Mouse (Mus musculus) kidney, postnatal 0 days (tissue): ENCODE results near the gene Gabra4. TPM values are rescaled to one million over a fixed set of nuclear protein-coding genes. Genes with fewer than 3 reads are reported as not detected.

ENCODE experiments used
- ATAC-seq: fragments of 200-750 bp; cut with Nextera tagmentation; replicated peaks from 2 replicates; pipeline ENCODE4 v1.8.0; 2017; ENCODE audit warnings: low read depth, moderate number of reproducible peaks, moderate TSS enrichment, moderate library complexity; ENCODE audit not compliant: low FRiP score
- DNase-seq: peaks from one replicate; pipeline ENCODE4 v3.0.0-alpha.2; 2016; ENCODE audit warnings: low spot score
- H3K27ac ChIP-seq: fragments of 300-500 bp; sonication (generic); 2 replicates; pipeline ENCODE4 v1.5.1; 2014; ENCODE audit warnings: mild to moderate bottlenecking
- H3K27me3 ChIP-seq: fragments of 300-500 bp; sonication (generic); 2 replicates; pipeline ENCODE4 v1.6.1; 2014; ENCODE audit warnings: low read length, mixed read lengths; ENCODE audit not compliant: insufficient read depth
- H3K36me3 ChIP-seq: fragments of 300-500 bp; sonication (generic); 2 replicates; pipeline ENCODE4 v1.6.1; 2014; ENCODE audit warnings: low read length, mixed read lengths; ENCODE audit not compliant: insufficient read depth
- H3K4me1 ChIP-seq: fragments of 300-500 bp; sonication (generic); replicated peaks from 2 replicates; pipeline ENCODE4 v1.6.1; 2014; ENCODE audit warnings: antibody characterized with exemption, low read length, mixed read lengths; ENCODE audit not compliant: insufficient read depth
- H3K4me2 ChIP-seq: fragments of 300-500 bp; sonication (generic); 2 replicates; pipeline ENCODE4 v1.6.1; 2014; ENCODE audit warnings: mild to moderate bottlenecking, low read length, moderate library complexity, mixed read lengths
- H3K4me3 ChIP-seq: fragments of 300-500 bp; sonication (generic); replicated peaks from 2 replicates; pipeline ENCODE4 v1.5.1; 2014; ENCODE audit warnings: low read depth, low read length
- H3K9ac ChIP-seq: fragments of 300-500 bp; sonication (generic); 2 replicates; pipeline ENCODE4 v1.6.1; 2014; ENCODE audit warnings: low read depth, low read length
- H3K9me3 ChIP-seq: fragments of 300-500 bp; sonication (generic); replicated peaks from 2 replicates; pipeline ENCODE4 v1.6.1; 2016; ENCODE audit warnings: low read length, inconsistent platforms, mixed read lengths
- CTCF ChIP-seq: IDR thresholded peaks from 2 replicates; pipeline ENCODE4 v1.5.1; 2016; ENCODE audit warnings: antibody characterized with exemption, low read depth, mild to moderate bottlenecking, moderate library complexity
- WGBS: fragments of 180-500 bp; shearing (Covaris S2); extraction: QIAGEN DNeasy Blood & Tissue Kit; methylation state at CpG from one replicate; pipeline ENCODE4 v1.1.7; 2014; 5-methylcytosine and 5-hydroxymethylcytosine counted together
- polyA plus RNA-seq: library from polyadenylated mRNA; unstranded; fragments of >200 nt; fragmentation: Nextera tagmentation; extraction: Ambion mirVana; gene quantifications from 2 replicates; pipeline ENCODE4 v1.2.1, GENCODE M21; 2015

The Gabra4 gene
- polyA plus RNA-seq, 1 experiment from 2014 or later = 2.9 TPM

GRCm38 (mm10) chr5:71616734-71617133, 41.4 kb downstream of the Gabra4 start:
- WGBS = 68% methylated on average over 4 of the region's 4 CpGs
- H3K4me3 ChIP-seq = no peak overlapping the region
- H3K9ac ChIP-seq = no peak overlapping the region
- ATAC-seq (no peak), DNase-seq (no peak)
- H3K4me1 ChIP-seq = no peaks in the 10 kb centered on the region
- H3K4me2 ChIP-seq = no peak overlapping the region
- TF ChIP-seq CTCF = no peak
- H3K27ac ChIP-seq = no peak overlapping the region
- no peaks in the 10 kb centered on the region for H3K9me3 ChIP-seq
- no peaks in the 10 kb centered on the region for H3K36me3 ChIP-seq
- H3K27me3 ChIP-seq = no peaks in the 10 kb centered on the region

- ATAC-seq (no peak), DNase-seq (no peak)
- no peak overlapping the region for H3K9ac ChIP-seq
- no peak overlapping the region for H3K27ac ChIP-seq
- TF ChIP-seq CTCF = no peak
- H3K4me1 ChIP-seq = no peaks in the 10 kb centered on the region
- H3K36me3 ChIP-seq = no peaks in the 10 kb centered on the region
- H3K4me3 ChIP-seq = no peak overlapping the region
- 89% methylated on average over 1 of the region's 1 CpGs for WGBS
- no peak overlapping the region for H3K4me2 ChIP-seq
- H3K9me3 ChIP-seq = no peaks in the 10 kb centered on the region
- no peaks in the 10 kb centered on the region for H3K27me3 ChIP-seq
These were observed 43.8 kb downstream of the Gabra4 start for GRCm38 (mm10) chr5:71614311-71614710.

- Histone ChIP-seq H3K4me3 (no peak overlapping the region), H3K4me1 (no peaks in the 10 kb centered on the region), H3K9ac (no peak overlapping the region), H3K36me3 (no peaks in the 10 kb centered on the region), H3K9me3 (no peaks in the 10 kb centered on the region), H3K27me3 (no peaks in the 10 kb centered on the region), H3K27ac (no peak overlapping the region), H3K4me2 (no peak overlapping the region)
- 81% methylated on average over 1 of the region's 1 CpGs for WGBS
- DNase-seq (no peak), ATAC-seq (no peak)
- no peak for TF ChIP-seq CTCF
These were observed 49.4 kb downstream of the Gabra4 start for GRCm38 (mm10) chr5:71608735-71609134.

GRCm38 (mm10) chr5:71606907-71607306, 51.2 kb downstream of the Gabra4 start:
- TF ChIP-seq CTCF = no peak
- H3K27ac ChIP-seq = no peak overlapping the region
- H3K9ac ChIP-seq = no peak overlapping the region
- no peaks in the 10 kb centered on the region for H3K4me1 ChIP-seq
- ATAC-seq = no peak
- H3K9me3 ChIP-seq = no peaks in the 10 kb centered on the region
- no peaks in the 10 kb centered on the region for H3K27me3 ChIP-seq
- no peak overlapping the region for H3K4me2 ChIP-seq
- H3K36me3 ChIP-seq = no peaks in the 10 kb centered on the region
- DNase-seq = no peak
- H3K4me3 ChIP-seq = no peak overlapping the region
- 36% methylated on average over 4 of the region's 4 CpGs for WGBS

GRCm38 (mm10) chr5:71604128-71604690, 53.9 kb downstream of the Gabra4 start:
- DNase-seq (no peak), ATAC-seq (no peak)
- Histone ChIP-seq H3K4me2 (no peak overlapping the region), H3K27ac (no peak overlapping the region), H3K27me3 (no peaks in the 10 kb centered on the region), H3K9me3 (no peaks in the 10 kb centered on the region), H3K4me1 (no peaks in the 10 kb centered on the region), H3K36me3 (no peaks in the 10 kb centered on the region), H3K9ac (no peak overlapping the region), H3K4me3 (no peak overlapping the region)
- TF ChIP-seq CTCF = no peak
- WGBS = 66% methylated on average over 8 of the region's 8 CpGs

- Histone ChIP-seq H3K4me1 (no peaks in the 10 kb centered on the region), H3K9ac (no peak overlapping the region), H3K4me2 (no peak overlapping the region), H3K27me3 (no peaks in the 10 kb centered on the region), H3K27ac (no peak overlapping the region), H3K36me3 (no peaks in the 10 kb centered on the region), H3K9me3 (no peaks in the 10 kb centered on the region), H3K4me3 (no peak overlapping the region)
- DNase-seq (no peak), ATAC-seq (no peak)
- TF ChIP-seq CTCF = no peak
- WGBS = 85% methylated on average over 2 of the region's 2 CpGs
These were observed 62.8 kb downstream of the Gabra4 start for GRCm38 (mm10) chr5:71595321-71595720.

- H3K4me1 ChIP-seq = no peaks in the 10 kb centered on the region
- H3K27ac ChIP-seq = no peak overlapping the region
- DNase-seq (no peak), ATAC-seq (no peak)
- no peak for TF ChIP-seq CTCF
- no peaks in the 10 kb centered on the region for H3K27me3 ChIP-seq
- no peak overlapping the region for H3K9ac ChIP-seq
- no peaks in the 10 kb centered on the region for H3K9me3 ChIP-seq
- 83% methylated on average over 2 of the region's 2 CpGs for WGBS
- no peaks in the 10 kb centered on the region for H3K36me3 ChIP-seq
- H3K4me2 ChIP-seq = no peak overlapping the region
- no peak overlapping the region for H3K4me3 ChIP-seq
These were observed 64.3 kb downstream of the Gabra4 start for GRCm38 (mm10) chr5:71593745-71594255.
